Mouse (Mus musculus) liver, embryonic 14.5 days (tissue): ENCODE measurements around the gene Klhl26.

Experiments
- CTCF ChIP-seq: IDR thresholded peaks from 2 replicates; pipeline ENCODE4 v1.5.1; 2016; ENCODE audit warnings: antibody characterized with exemption, low read depth, control low read depth
- EP300 ChIP-seq: IDR thresholded peaks from 2 replicates; pipeline ENCODE4 v1.6.1; 2016; ENCODE audit warnings: antibody characterized with exemption, low read depth

DNA sequence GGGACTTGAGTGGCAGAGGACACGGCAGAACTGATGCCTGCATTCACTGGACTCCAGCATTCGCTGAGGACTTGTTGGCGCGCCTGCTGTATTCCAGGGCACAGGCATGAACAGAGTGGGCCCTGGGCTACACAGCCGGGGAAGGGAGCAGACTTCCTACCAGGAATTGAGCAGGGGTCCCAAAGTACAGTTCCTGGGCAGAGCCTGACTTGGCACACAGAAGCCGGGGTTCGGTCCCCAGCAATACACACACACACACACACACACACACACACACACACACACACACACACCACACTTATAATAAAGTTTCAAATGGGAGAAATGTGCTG lies 37.0 kb downstream of the Klhl26 start:
- TF ChIP-seq CTCF (no peak), EP300 (no peak)
